Mouse (Mus musculus) embryonic fibroblast, embryonic 13.5 days (primary cell): ENCODE data around the gene Klhdc2. TPM values are rescaled to one million over a fixed set of nuclear protein-coding genes. Genes with fewer than 3 reads are reported as not detected.
A peak's percentile ranks its signal among the peaks of the same experiment; 100 is the strongest.

ENCODE experiments used
- H3K27ac ChIP-seq: 2 replicates; pipeline ENCODE4 v1.5.1; 2012; ENCODE audit warnings: low read length, control low read depth, inconsistent platforms; ENCODE audit not compliant: insufficient read depth
- H3K4me1 ChIP-seq: 2 replicates; pipeline ENCODE4 v1.6.1; 2011; ENCODE audit warnings: low read length; ENCODE audit not compliant: control insufficient read depth, insufficient read depth
- H3K4me3 ChIP-seq: 2 replicates; pipeline ENCODE4 v1.5.1; 2011; ENCODE audit warnings: mild to moderate bottlenecking, control low read depth, low read length; ENCODE audit not compliant: insufficient read depth
- CTCF ChIP-seq: IDR thresholded peaks from 2 replicates; pipeline ENCODE4 v1.5.1; 2011; ENCODE audit warnings: mild to moderate bottlenecking, control low read depth, low read length, moderate library complexity, borderline replicate concordance; ENCODE audit not compliant: insufficient read depth
- POLR2A ChIP-seq: IDR thresholded peaks from 2 replicates; pipeline ENCODE4 v1.6.1; 2011; ENCODE audit warnings: low read depth, mild to moderate bottlenecking, control low read depth, low read length, moderate library complexity
- polyA plus RNA-seq: library from polyadenylated mRNA; stranded (reverse); fragments of >200 nt; gene quantifications from 2 replicates; pipeline ENCODE4 v1.2.4, GENCODE M21; 2011; ENCODE audit warnings: low read depth; ENCODE audit not compliant: missing spikeins, insufficient read length

Klhdc2 gene
- 76.8 and 88.5 TPM in 2 replicates for polyA plus RNA-seq

GRCm38 (mm10) chr12:69296511-69297410 is at the start of gene Klhdc2:
TSS of gene Klhdc2 (plus strand) at chr12:69296681.
- H3K27ac ChIP-seq = peak within 1 kb of the TSS; percentile 76
- 0 out of 2 replicates have a peak, but pooled peaks cover 4% of the 10 kb centered on the region for H3K4me1 ChIP-seq
- peak within 1 kb of the TSS; percentile 77 for H3K4me3 ChIP-seq
- TF ChIP-seq CTCF (no peak), POLR2A (peak; percentile 79)

GRCm38 (mm10) chr12:69249766-69250165 is 46.7 kb upstream of the Klhdc2 start:
- no peaks in the 10 kb centered on the region for H3K4me1 ChIP-seq
- H3K27ac ChIP-seq = no peak overlapping the region
- H3K4me3 ChIP-seq = no peak overlapping the region
- TF ChIP-seq POLR2A = no peak
- no peak for TF ChIP-seq CTCF

DNA sequence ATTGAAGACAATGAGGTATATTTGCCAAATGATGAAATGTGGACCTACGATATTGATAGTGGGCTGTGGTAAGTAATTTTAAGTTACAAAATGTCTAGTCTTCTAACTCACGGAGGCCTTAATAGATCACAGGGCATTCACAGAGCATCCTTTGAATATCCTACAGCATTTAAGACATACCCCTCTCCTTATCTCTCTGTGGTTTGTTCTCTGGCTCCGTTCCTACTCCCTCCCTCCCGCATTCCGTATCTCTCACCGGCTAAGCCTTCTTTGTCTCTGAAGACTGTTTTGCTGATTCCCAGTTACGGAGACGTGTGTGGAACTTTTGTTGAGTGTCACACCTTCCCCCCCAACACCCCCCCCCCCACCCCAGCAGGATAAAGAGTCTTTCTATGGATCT is 45.7 kb upstream of the Klhdc2 start:
- TF ChIP-seq CTCF (no peak), POLR2A (no peak)
- no peak overlapping the region for H3K27ac ChIP-seq
- no peaks in the 10 kb centered on the region for H3K4me1 ChIP-seq
- no peak overlapping the region for H3K4me3 ChIP-seq

DNA sequence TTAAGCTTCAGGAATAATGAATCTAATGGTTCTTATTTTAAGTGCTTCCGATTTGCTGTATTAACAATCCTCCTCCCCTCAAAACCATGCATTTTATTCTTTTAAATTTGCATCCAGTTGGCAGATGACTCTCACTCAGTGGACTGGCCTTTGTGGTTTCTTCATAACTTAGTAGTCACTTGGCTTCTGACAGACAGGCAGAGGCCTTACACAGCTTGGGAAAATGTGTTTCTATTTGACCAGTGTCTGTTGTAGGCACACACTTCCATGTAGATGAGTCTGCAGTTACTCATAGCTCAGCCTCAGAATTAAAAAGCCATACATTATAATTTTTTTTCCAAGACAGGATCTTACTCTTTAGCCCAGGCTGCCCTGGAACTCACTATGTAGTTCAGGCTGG is 42.7 kb upstream of the Klhdc2 start:
- H3K4me1 ChIP-seq = no peaks in the 10 kb centered on the region
- TF ChIP-seq POLR2A (no peak), CTCF (no peak)
- no peak overlapping the region for H3K27ac ChIP-seq
- H3K4me3 ChIP-seq = no peak overlapping the region

GRCm38 (mm10) chr12:69257836-69258235 is 38.6 kb upstream of the Klhdc2 start:
- Histone ChIP-seq H3K4me3 (no peak overlapping the region), H3K27ac (no peak overlapping the region), H3K4me1 (no peaks in the 10 kb centered on the region)
- TF ChIP-seq POLR2A (no peak), CTCF (no peak)

DNA sequence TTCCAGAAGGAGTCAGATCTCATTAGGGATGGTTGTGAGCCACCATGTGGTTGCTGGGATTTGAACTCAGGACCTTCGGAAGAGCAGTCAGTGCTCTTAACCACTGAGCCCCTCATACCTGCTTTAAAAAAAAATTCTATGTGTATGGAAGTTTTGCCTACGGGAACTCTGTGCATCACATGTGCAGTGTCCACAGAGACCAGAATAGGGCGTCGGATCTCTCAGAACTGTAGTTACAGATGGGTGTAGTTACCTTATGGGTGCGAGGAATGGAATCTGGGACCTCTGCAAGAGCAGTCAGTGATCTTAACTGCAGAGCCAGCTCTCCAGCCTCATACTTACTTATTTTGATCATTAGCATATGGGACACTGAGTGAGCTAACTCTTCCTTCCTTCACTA is 34.2 kb upstream of the Klhdc2 start:
- Histone ChIP-seq H3K27ac (no peak overlapping the region), H3K4me3 (no peak overlapping the region), H3K4me1 (no peaks in the 10 kb centered on the region)
- TF ChIP-seq CTCF = no peak
- TF ChIP-seq POLR2A = no peak

DNA sequence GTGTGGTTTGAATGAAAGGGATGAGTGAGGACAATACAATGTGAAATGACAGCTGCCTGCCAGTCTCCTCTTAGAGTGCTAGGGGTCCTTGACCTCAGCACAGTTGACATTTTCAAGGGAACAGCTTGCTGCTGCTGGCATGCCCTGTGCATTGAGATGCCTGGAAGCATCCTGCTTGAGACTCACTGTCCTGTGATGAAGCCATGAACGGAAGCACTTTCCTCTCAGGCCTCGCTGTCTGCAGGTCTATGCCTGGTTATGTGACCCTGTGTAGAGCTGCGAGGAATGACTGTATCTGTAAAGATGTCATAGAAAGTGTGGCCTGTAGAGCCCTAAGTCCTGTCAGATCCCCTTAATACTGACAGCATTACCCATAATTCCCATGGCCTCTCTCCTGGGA is 31.4 kb upstream of the Klhdc2 start:
- TF ChIP-seq POLR2A (no peak), CTCF (no peak)
- H3K27ac ChIP-seq = no peak overlapping the region
- no peaks in the 10 kb centered on the region for H3K4me1 ChIP-seq
- H3K4me3 ChIP-seq = no peak overlapping the region

- no peak for TF ChIP-seq POLR2A
- TF ChIP-seq CTCF = no peak
- no peak overlapping the region for H3K4me3 ChIP-seq
- no peak overlapping the region for H3K27ac ChIP-seq
- no peaks in the 10 kb centered on the region for H3K4me1 ChIP-seq
These were observed 28.4 kb upstream of the Klhdc2 start for GRCm38 (mm10) chr12:69267956-69268632.

DNA sequence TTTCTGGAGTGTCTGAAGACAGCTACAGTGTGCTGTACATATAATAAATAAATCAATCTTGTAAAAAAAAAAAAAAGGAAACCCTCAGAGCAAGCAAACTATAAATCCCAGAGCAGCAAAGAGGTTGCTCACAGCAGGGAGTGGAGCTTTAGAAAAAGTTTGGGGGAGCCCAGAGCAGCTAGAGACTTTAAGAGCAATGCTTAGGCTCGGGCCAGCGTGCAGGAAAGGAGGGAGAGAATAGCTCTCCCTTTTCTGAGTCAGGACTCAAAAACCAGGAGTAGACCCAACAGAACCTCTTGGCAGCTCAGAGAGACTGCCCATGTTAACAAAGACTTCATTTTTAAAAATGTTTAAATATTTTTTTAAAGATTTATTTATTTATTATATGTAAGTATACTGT is 27.5 kb upstream of the Klhdc2 start:
- H3K27ac ChIP-seq = no peak overlapping the region
- no peaks in the 10 kb centered on the region for H3K4me1 ChIP-seq
- H3K4me3 ChIP-seq = no peak overlapping the region
- TF ChIP-seq POLR2A = no peak
- no peak for TF ChIP-seq CTCF

- H3K4me1 ChIP-seq = no peaks in the 10 kb centered on the region
- no peak overlapping the region for H3K4me3 ChIP-seq
- no peak overlapping the region for H3K27ac ChIP-seq
- no peak for TF ChIP-seq CTCF
- TF ChIP-seq POLR2A = no peak
These were observed 16.5 kb upstream of the Klhdc2 start for GRCm38 (mm10) chr12:69279931-69280469.
